Mouse (Mus musculus) kidney, postnatal 36 days (tissue): ENCODE measurements around the gene Gpd2.

Experiments
- DNase-seq, 2 experiments: peaks; one replicate each; pipeline ENCODE4 v3.0.0; 2021 to 2022; ENCODE audit warnings: mixed read lengths in 2 of 2

Gpd2 gene

DNA sequence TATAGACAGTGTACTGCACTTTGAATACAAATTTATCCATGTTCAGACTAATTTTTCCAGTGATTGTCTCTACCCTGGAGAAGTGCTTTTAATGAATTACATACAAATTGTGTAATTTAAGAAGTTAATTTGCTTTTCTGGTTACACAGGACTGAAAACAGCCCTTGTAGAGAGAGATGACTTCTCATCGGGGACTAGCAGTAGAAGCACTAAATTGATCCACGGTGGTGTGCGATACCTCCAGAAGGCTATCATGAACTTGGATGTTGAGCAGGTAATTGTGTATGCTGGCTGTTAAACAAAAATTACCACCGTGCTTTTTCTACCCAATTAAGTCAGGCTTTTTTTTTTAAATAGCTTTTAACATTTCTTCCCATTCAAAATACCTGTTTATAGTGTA is 66.8 kb downstream of the Gpd2 start:
- no peak for DNase-seq

DNA sequence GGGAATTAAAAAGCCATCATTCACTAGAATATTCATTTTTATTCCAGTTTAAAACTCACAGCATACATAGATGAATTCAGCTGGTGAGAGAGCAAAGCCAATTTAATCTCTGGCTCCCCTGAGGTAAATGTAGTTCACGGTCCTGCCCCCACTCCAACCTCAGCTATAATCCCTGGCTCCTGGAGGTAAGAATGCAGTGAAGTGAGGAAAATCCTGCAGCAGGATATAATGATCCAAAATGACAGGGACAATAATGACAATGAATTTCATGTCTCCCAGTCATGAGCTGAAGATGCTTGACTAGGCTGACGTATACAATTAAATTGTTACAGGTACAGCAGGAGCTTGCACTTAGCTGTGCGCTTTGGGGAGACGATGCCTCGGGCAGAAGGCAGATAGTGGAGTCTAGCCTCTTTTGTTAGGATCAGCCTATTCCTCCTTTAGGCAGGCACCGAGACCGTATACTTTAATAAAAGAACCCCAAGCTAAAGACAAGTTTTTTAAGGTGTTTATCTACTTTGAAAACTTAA is 74.9 kb downstream of the Gpd2 start:
- DNase-seq, result no peak

DNA sequence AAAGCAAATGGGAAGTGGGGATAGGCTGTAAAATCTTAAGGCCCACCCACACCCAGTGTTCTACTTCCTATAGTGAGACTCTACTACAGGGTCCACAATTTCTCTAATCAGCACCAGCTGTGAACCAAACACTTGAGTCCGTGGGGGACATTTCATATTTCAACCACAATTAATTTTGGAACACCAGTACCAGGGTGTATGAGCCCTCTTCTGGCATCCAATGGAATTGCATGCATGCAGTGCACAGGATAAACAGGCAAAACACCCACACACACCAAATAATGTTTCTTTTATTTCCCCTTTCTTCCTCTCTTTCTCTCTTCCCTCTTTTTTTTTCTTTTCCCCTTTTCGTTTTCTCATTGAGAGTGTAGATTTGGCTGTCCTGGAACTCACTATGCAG is 78.6 kb downstream of the Gpd2 start:
- peak; percentile 45 to 74 for DNase-seq

DNA sequence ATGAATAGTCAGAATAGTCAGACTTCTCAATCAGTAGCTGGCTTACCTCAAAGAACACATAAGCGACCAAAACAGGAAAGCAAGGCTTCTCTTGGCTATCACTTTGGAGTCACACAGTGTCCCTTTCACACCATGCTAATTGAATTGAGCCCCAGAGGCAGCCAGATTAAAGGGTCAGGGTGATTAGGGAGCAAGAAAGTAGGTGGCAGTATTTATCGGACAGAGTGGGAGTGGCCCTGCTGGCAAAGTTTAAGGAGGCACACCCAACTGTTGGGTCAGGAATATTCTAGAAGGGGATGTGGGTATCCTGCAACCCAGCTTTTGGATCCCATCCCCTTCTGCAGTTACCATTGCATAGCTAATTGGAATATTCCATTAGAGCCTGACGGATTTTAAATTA is 80.9 kb downstream of the Gpd2 start:
- no peak for DNase-seq

DNA sequence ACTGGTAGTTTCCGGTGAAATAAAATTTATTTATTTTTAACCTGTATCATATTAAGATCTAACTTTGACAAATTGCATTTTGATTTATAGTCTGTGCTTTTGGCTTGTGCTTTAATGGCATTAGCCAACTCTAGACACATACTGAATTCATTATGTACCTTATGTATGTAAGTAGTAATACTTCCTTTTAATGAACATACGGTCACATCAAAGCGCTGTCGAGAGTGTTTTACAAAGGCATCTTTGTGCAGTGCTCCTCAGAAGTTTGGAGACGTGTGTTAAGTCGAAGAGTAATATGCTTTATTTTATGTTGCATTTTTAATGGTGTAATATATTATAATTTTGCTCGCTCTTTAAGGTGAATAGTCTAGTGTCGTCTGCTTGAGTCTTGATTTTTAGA is 88.7 kb downstream of the Gpd2 start:
- DNase-seq, result no peak

DNA sequence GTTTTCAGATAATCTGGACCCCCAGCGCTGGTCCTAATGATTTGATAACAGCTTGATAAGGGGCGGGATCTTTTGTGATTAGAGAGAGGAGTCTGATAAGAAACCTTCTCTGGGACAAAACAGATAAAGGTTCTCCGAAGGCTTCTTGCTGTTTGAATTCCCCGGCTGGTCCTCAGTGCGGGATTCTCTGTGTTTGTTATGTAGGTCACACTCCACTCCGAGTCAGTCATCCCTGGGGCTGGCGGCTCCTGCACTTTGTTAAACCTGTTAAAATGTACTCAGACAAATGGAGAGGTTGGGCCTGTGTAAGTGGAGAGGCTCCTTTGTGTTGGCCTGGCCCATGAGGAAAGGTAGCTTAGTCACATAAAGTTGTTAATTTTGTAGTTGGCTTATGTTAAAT is 91.9 kb downstream of the Gpd2 start:
- DNase-seq, result peak; percentile 5 to 13

DNA sequence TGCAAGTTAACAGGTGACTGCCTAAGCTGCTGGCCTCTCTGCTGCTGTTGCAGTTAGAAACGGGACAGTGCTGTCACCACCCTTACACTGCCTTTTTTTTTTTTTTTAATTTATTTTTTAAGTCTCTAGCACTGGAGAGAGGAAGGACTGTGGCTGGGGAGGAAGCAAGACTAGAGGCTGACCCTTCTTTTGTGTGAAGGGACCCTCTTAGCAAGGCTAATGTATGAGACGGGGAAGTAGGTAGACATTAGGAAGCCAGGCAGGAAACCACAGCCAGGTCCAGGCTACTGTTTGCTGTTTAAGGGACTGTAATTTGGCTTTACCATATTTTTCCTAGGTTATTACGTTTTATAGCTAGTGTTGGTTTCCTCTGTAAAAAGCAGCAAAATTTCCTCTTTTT is 93.4 kb downstream of the Gpd2 start:
- no peak for DNase-seq

DNA sequence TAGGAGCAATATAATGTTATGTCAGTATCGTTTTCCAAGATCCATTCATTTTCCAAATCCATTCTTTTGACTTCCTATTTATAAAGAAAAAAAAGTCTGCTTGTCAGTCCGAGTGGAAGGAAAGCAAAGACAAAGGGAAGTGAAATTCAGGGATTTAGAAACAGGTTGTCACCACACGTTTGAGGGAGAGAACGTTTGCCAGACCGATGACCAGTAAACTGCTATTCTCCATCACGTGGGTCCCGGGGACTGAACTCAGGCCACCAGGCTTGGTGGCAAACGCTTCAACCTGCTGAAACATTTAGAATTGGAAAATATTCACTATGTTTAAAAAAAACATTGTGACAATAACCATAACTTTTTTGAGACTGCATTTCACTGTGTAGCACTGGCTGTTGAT is 93.8 kb downstream of the Gpd2 start:
- DNase-seq, result no peak

DNA sequence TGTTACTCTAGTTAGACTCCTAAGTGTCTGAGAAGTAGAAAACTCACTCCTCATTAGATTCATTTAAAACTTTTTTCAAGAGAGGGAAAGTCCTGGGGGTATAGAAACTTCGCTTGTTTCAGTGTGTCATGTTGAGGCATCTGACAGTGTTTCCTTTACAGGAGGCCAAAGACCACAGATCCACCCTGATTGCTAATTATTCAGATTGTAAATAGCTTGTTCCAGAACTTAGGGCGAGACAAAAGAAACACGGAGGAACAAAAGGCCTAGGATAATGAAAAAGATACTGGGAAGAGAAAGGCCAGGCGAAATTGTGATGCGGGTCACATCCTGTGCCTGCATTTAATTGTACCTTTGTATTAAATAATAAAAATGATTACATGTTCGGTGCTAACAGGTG is 96.0 kb downstream of the Gpd2 start:
- no peak for DNase-seq

DNA sequence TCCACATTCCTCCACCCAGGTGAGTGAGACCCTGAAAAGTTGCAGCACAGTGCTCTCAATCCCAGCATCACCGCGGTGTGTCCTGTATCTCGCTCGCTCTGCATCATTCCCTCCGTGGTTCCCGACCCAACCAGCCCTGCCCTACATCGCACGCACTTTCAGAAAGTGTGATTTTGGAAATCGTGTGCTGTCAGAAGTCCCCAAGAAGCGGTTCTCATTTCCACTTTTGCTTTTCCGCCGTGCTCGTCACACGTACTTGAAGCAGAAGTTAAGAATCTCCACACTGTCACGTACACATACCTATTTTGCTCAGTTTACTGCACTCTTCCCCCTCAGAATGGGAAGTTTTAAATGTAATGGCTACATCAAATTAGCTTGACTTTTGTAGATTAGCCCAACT is 98.0 kb downstream of the Gpd2 start:
- DNase-seq, result no peak

DNA sequence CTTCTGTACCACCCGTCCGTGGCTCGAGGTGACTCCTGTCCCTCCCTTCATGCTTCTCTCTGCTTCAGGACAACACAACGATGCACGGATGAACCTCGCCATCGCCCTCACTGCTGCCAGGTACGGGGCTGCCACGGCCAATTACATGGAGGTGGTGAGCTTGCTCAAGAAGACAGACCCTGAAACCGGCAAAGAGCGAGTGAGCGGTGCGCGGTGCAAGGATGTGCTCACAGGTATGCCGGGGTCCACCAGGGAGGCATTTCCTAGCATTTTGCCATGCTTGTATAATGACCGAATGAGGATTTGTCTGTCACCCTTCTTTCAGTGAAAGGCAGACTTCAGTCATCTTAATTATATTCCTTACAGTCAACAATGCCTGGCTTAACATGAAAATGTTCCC is 101.3 kb downstream of the Gpd2 start:
- DNase-seq, result no peak

DNA sequence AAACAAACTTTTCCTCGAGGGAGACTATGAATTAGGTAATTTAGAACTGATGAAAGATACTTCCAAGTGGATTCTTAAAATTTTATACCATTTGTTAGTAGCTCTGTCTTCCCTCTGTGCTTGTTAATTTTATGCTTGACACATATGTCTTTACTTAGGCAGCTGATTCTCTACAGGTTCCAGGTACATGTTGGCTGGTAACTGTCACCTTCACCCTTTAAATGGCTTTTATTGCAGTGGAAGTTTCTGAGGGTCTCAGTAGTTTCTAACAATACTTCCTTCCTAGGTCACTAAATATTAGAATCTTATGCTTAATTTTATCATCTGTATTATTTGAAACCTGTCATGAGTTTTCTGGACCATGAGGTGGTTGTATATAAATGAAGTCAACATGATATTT is 105.5 kb downstream of the Gpd2 start:
- no peak for DNase-seq

DNA sequence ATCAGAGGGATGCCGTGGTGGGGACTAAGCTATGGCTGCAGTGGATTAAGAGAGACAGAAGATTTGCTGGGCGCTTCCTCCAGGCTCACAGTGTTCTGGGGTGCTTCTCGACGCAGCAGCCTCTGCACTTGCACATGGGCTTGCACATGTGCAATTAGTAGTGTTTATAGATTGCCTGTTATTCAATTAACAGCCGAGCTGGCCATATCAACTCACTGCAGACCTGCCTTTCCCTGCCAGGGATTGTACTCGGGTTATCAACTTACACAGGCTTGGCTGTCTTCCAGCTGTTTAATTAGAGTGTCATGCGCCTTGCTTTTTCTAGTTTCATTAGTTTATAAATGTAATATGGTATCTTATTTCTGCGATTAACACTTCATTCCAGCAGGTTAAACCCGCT is 113.2 kb downstream of the Gpd2 start:
- DNase-seq, result no peak

DNA sequence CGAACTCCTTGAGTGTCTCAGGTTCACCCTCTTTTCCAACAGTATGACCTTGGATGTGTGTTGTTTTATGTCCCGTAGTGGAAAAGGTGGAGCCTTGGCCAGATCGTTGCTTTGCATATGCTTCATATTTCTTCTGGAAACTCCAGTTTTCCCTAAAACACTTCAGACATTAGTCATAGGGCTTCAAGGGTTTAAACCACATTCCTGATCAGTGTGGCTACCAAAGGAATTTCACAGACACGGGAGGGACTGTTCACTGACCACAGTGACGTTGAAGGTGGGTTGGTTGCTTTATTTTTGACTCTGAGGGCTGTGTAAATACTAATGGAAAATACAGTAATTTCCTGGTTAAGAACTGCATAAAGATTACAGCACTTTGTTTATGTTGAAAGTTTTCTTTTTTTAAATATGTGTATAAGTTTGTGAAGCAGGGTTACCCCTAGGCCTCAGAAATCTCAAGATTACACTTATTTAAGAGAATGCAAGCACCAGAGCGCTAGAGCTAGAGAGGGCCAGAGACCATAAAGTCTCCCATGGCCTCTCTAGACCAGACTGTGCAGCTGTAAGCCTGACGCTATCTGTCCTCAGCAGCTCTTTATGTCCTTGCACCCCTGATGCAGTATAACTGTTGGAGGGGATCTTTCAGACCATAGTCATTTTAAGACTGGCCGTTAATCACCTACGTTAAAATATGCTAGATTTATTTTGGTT is 116.4 kb downstream of the Gpd2 start:
- DNase-seq, result no peak

DNA sequence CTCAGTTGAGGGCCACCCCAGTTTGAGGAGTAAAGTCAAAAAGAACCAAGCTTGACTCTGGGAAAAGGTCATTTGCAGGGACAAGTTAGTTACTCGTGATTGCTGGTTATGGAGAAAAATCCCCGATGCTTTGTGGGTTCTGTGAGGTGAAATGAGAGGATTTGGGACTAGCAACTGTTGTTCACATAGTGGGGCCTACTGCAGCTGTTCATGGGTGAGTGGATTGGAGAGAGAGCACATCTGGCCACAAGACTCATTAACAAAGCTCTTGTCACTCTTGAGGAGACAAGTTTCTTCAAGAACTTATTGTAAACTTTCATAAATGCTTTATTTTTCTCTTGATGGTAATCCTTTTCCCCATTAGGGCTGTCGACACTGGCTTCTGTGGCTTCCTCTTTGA is 117.4 kb downstream of the Gpd2 start:
- no peak for DNase-seq

DNA sequence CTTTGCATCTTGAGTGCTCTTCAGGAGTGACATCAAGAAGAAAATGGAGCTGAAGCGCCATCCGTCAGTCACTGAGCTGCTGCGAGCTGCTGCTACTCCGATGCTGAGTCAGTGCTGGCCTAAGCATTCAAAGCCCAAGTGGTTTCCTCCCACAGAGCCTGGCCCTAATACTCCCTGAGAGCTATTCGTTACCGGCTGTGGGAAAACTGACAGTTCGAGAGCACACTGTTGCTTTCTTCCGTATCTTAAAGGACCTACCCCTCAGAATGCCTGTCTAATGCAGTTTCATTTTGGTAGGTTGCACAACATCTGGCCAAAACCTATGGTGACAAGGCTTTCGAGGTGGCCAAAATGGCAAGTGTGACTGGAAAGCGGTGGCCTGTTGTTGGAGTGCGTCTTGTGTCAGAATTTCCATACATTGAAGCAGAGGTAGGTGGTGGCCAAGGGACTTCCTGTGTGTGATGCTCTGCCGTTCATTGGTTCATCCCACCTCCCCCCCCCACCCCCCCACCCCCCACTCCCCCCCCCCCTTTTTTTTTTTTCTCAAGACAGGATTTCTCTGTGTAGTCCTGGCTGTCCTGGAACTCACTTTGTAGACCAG is 118.9 kb downstream of the Gpd2 start:
- DNase-seq, result peak in 1 of 2 experiments; percentile 3

DNA sequence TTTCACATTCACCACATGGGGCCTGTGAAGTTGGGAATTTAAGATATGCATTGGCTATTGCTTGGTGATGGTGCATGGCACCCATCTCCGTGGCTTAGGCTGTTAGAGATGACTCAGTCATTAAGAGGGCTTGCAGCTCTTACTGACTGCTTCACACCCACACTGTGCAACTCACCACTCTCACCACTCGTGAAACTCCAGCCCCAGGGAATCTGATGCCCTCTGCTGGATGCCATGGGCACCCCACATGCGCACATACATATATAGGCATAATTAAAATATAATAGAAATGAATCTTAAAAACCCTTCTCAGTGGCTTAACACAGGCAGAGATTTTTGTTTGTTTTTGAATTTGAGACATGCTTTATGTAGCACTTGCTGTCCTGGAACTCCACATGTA is 125.1 kb downstream of the Gpd2 start:
- DNase-seq, result peak in 1 of 2 experiments; percentile 31

DNA sequence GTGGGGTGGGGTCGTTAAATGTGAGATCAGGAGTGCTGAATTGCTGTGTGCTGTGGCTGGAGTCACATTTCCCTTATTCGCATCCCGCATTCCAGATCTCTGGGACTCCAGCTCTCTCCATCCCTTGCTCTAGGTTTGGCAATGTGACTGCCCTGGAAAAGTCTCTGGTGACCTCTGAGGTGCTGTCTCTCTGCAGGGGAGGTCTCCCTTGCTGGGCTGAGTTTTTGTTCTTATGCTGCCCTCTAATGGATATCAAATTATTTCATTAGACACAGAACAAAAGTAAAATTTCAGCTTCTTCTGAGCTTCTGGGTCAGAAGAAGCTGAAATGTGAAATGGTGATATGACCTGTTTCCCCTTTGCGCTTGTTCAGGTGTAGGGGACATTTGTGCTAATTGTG is 137.2 kb downstream of the Gpd2 start:
- peak; percentile 4 to 7 for DNase-seq

DNA sequence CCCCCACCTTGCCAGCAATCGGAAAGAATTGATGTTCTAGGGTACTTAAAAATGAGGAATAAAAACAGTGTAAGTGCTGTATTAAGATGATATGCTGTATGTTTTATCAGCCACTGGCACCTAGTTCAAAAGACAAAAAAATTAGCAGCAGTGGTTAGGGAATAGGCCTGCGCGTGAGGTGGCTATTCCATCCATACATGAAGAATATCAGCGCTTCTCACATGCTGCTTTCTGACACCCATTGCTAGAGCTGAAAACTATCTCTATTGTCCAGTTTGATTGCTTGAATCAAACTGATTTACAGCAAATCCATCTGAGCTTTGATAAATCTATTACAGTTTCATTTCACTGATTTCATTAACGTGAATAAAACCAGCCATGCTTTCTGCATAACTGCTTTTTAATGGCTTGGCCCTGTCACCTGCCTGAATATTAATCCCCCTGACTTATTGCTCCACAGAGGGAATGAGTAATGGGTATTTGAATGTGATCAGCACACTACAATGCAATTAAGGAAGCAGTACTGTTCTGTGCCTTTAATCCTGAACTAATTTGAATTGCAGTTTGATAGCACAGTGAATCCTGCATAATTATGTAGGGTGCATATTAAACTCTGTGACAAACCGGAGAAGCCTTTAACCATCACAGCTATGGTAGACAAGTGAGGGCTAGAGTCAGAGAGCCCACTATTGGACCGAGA is 137.9 kb downstream of the Gpd2 start:
- no peak for DNase-seq

DNA sequence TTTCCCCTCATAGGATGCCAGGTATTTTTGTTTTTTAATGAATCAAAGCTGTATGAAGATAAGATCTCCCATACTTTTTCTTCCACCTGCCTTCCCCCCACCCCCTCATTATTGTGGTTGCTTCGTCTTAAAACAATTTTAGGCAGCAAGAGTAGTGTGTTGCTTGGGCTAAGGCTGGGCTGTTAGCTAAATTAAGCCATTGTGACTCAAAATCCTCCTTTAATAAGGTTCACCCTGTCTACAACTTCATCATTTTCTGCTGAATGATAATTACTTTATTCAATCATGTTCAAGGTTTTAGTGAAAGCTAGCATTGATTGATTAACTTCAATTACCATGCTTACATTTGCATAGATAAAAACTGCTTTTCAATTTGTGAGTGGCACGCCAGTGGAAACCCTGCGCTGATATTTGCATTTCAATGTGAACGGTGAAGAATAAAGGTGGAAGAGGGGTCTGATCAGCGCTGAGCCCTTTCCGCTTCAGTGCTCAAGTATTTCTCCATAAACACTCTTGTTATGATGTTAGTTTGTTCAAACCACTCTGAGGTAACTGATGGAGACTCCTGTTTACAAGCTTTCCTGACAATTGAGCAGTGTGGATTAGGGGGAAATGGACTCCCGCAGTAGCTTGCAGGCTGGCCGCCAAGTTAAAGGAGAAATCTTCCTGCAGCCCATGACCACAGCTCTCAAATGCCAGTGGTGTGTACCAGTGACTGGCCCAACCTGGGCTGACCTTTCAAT is 140.9 kb downstream of the Gpd2 start:
- peak in 1 of 2 experiments; percentile 10 for DNase-seq

DNA sequence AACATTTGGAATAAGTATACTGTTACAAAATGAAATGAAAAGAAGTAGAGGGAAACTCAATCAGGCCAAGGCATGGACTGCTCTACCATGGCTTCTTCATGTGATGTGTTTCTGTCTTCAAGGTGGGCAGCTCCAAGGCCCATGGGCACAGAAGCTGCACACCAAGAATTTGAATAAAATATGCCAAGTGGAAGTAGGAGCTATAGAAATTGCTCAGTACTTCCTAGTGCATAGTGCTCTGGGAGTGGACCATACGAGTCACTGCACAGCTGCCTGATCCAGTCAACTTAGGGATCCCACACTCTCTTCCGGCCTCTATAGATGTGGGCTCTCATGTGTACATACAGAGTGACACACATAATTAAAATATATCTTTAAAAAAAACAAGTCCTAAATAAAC is 147.2 kb downstream of the Gpd2 start:
- no peak for DNase-seq

DNA sequence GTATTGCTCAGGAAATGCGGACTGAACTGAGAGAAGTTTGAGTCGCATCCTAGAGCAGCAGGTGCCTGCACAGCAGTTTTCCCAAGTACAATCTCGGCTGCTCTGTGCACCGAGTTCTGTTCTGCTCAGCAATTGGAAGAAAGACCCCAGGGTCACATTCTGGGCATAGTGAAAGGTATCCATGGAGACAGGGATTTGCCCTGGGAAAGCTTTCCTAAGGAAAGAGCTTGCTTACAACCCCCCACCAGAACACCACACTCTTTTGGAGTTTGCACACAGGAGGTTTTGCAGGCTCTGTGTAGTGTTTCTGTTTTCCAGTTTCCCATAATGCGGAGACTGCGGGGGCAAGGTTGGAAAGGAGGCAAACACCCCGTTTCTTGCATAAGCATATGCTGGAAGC is 150.4 kb downstream of the Gpd2 start:
- no peak for DNase-seq

DNA sequence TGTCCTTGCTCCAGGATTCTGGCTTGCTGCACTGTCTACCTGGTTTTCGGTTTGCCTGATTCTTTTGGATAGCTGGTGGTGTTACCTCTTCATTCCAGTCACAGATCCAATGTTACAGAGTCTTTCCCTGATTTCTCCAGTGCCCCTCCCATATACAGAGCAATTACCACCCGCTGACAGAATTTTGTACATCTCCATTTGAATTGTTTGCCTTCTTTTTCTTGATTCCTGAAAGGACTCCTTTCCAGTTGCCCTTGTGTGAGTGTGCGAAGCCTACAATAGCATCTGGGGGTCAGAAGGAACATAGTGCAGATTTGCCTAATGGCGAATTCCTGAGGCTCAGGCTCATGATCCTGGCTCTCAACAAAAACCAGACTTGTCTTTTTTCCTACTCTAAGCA is 157.6 kb downstream of the Gpd2 start:
- no peak for DNase-seq
